In the genomic region with DNA sequence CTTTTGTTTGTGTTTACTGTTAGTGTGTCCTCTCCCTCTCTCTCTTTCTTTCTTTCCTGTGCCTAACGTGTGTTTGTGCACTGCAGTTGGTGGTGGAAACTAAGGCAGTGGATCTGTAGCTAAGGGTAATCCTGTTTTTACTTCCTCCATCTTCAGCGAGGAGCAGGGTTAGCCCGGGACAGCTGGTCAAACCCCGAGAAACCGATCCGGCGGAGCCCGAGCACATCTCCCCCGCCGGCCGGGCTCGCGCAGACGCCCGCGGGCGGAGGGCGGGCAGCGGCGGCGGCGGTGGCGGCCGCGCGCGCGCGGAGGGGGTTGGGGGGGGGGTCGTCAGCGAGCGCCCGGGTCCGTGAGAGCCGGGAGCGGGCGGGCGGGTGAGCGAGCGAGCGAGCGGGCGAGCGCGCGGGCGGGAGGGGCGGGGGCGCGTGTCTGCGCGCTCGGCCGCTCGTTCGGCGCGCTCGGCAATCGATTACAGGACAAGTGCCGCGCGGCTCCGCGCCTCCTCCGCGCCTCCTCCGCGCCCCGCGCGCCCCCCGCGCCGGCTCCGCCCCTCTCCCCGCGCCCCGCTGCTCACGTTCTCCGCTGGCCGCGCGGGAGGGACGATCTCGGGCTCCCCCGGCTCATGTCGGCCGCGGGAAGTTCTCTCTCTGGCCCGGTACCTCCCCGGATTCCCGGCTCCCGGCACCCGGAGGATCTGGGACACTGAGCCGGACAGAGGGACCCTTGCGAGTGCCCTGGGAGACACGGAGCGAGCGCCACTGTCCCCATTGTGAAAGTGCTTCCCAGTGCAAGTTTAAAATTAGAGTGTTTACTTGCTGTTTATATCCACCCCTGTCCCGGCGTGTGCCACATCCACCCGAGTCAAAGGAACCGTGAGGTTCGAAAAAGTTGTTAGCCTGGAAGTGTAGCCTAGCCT, we compare ENCODE assay signal across 8 mouse cellular contexts. TPM values are rescaled to one million over a fixed set of nuclear protein-coding genes. Genes with fewer than 3 reads are reported as not detected.
DNase-seq lines count a peak whose midpoint lies in the region; ATAC-seq lines count a peak whose summit lies in the region.

A gene (minus strand): TSS at position 170 of the 916 bp plus-strand sequence.

- no peaks in the 10 kb centered on the region for H3K9me3 ChIP-seq in forebrain, embryonic 11.5 days (ENCODE audit: control insufficient read depth, low read length)
- no peaks in the 10 kb centered on the region for H3K9me3 ChIP-seq in heart, embryonic 15.5 days (replicated peaks)
- no peaks in the 10 kb centered on the region for H3K9me3 ChIP-seq in liver, embryonic 12.5 days (replicated peaks)

- peak; percentile 91 for DNase-seq in CD4-positive, CD25-positive, alpha-beta regulatory T cell, adult 2 months (ENCODE audit: low read depth, low spot score)
- DNase-seq in forebrain, embryonic 11.5 days (ENCODE audit: low spot score): peak; percentile 94
- peak; percentile 86 for DNase-seq in kidney, postnatal 14 days
- DNase-seq in naive thymus-derived CD4-positive, alpha-beta T cell, adult 2 months (ENCODE audit: low read depth): peak; percentile 77
- peak; percentile 49 to 74 for DNase-seq in spleen, postnatal 4 days (ENCODE audit: low spot score in 2 of 2)

- WGBS in forebrain, embryonic 11.5 days: under 1% methylated on average over 56 of the region's 105 CpGs
- under 1% methylated on average over 60 of the region's 105 CpGs for WGBS in heart, embryonic 15.5 days
- under 1% methylated on average over 62 of the region's 105 CpGs for WGBS in liver, embryonic 12.5 days (ENCODE audit: insufficient replicate concordance)

- peak; percentile 92 for ATAC-seq in forebrain, embryonic 11.5 days (replicated peaks; ENCODE audit: low FRiP score)
- peak; percentile 93 for ATAC-seq in heart, embryonic 15.5 days (replicated peaks; ENCODE audit: insufficient number of reproducible peaks, insufficient read depth, low FRiP score, low read depth)
- ATAC-seq in liver, embryonic 12.5 days: peak; percentile 81

- peak within 1 kb of the TSS; percentile 59 for H3K27ac ChIP-seq in brown adipose tissue, adult 24 weeks (replicated peaks; ENCODE audit: low read depth, low read length)
- peak within 1 kb of the TSS; percentile 71 for H3K27ac ChIP-seq in forebrain, embryonic 11.5 days (ENCODE audit: low read depth, low read length)
- H3K27ac ChIP-seq in heart, embryonic 15.5 days: peak within 1 kb of the TSS; percentile 88
- H3K27ac ChIP-seq in liver, embryonic 12.5 days: peak within 1 kb of the TSS; percentile 72

- H3K4me3 ChIP-seq in brown adipose tissue, adult 24 weeks (ENCODE audit: insufficient read depth, low read depth, low read length): peak within 1 kb of the TSS; percentile 75
- H3K4me3 ChIP-seq in forebrain, embryonic 11.5 days (ENCODE audit: low read depth, low read length): peak within 1 kb of the TSS; percentile 64
- H3K4me3 ChIP-seq in heart, embryonic 15.5 days: peak within 1 kb of the TSS; percentile 67
- peak within 1 kb of the TSS; percentile 80 for H3K4me3 ChIP-seq in liver, embryonic 12.5 days

- H3K36me3 ChIP-seq in forebrain, embryonic 11.5 days (ENCODE audit: control insufficient read depth, insufficient read depth, low read length): no peaks in the 10 kb centered on the region
- no peaks in the 10 kb centered on the region for H3K36me3 ChIP-seq in heart, embryonic 15.5 days
- H3K36me3 ChIP-seq in liver, embryonic 12.5 days: no peaks in the 10 kb centered on the region

- H3K4me1 ChIP-seq in brown adipose tissue, adult 24 weeks (ENCODE audit: control insufficient read depth, insufficient read depth, insufficient read length, low read length): no peaks in the 10 kb centered on the region
- H3K4me1 ChIP-seq in forebrain, embryonic 11.5 days (replicated peaks; ENCODE audit: control insufficient read depth, insufficient read depth, low read length): 0 out of 2 replicates have a peak, but pooled peaks cover 1% of the 10 kb centered on the region
- peaks cover 8% of the 10 kb centered on the region for H3K4me1 ChIP-seq in heart, embryonic 15.5 days (replicated peaks)
- H3K4me1 ChIP-seq in liver, embryonic 12.5 days: peaks cover 39% of the 10 kb centered on the region

- H3K4me2 ChIP-seq in forebrain, embryonic 11.5 days (ENCODE audit: low read depth, low read length, severe bottlenecking): peak within 1 kb of the TSS; percentile 62
- H3K4me2 ChIP-seq in heart, embryonic 15.5 days: peak within 1 kb of the TSS; percentile 82
- H3K4me2 ChIP-seq in liver, embryonic 12.5 days: peak within 1 kb of the TSS; percentile 96

- peak within 1 kb of the TSS; percentile 86 for H3K9ac ChIP-seq in forebrain, embryonic 11.5 days (ENCODE audit: low read length)
- H3K9ac ChIP-seq in heart, embryonic 15.5 days: peak within 1 kb of the TSS; percentile 68
- H3K9ac ChIP-seq in liver, embryonic 12.5 days: peak within 1 kb of the TSS; percentile 76

- H3K27me3 ChIP-seq in forebrain, embryonic 11.5 days (ENCODE audit: control insufficient read depth, insufficient read depth, low read length): no peaks in the 10 kb centered on the region
- H3K27me3 ChIP-seq in heart, embryonic 15.5 days: no peaks in the 10 kb centered on the region
- H3K27me3 ChIP-seq in liver, embryonic 12.5 days (replicated peaks): no peaks in the 10 kb centered on the region

RNA-seq across cellular contexts. Expression of the gene that starts here (rescaled TPM):
- 1.5 and 4.8 TPM in 2 replicates for polyA plus RNA-seq in brown adipose tissue, adult 24 weeks (2012; ENCODE audit: insufficient read depth, insufficient read length, missing spikeins)
- 4.7 and 6.2 TPM in 2 replicates for polyA plus RNA-seq in forebrain, embryonic 11.5 days (2014; fragmentation: Nextera tagmentation; extraction: Ambion mirVana)
- polyA plus RNA-seq in heart, embryonic 15.5 days (2015; fragmentation: Nextera tagmentation; extraction: Ambion mirVana): 2.3 and 3.5 TPM in 2 replicates
- polyA plus RNA-seq in liver, embryonic 12.5 days (2016; fragmentation: Nextera tagmentation; extraction: Ambion mirVana): 1.6 and 1.9 TPM in 2 replicates

Comparison
In these comparisons a context has a peak if more than half of its experiments do, and no peak if none do; other contexts are left out.
1. Peak in every context shown above with its lines: DNase-seq, ATAC-seq, H3K4me3 ChIP-seq and H3K27ac ChIP-seq.